Mouse (Mus musculus) lung, postnatal 36 days (tissue): ENCODE results near the gene Poln.

Source experiments
- DNase-seq: peaks from one replicate; pipeline ENCODE4 v3.0.0; 2022; ENCODE audit warnings: mixed read lengths

Gene Poln

GRCm38 (mm10) chr5:33982731-33983259 is 186.5 kb downstream of the Poln start:
- DNase-seq: no peak

GRCm38 (mm10) chr5:33976267-33976666 is 193.0 kb downstream of the Poln start:
- DNase-seq: no peak

GRCm38 (mm10) chr5:33974736-33975135 is 194.5 kb downstream of the Poln start:
- DNase-seq: no peak

GRCm38 (mm10) chr5:33959382-33959781 is 209.9 kb downstream of the Poln start:
- DNase-seq: no peak
